Mouse (Mus musculus) cerebellum, adult 9-11 months (tissue): ENCODE data around the gene Dgkh.

Experiments used
- DNase-seq: peaks from one replicate; pipeline ENCODE4 v3.0.0; 2022

The Dgkh gene

DNA sequence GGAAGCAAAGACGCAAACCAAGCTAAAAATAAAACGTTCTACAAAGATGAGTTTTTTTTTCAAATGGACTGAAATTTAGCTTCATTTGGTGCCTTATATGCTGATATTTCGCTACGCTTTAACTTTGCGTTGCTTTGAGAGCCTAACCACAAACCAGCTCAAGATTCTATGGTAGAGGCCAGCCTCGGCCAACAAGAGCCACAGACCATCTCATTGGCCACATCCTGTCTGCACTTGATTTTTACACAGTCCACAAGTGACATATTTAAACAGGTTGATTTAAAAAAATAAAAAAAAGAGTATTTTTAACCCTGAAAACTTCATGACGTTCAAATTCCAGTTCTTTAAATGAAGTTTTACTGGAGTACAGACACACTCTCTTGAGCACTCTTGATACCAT, 16.5 kb downstream of the Dgkh start:
- no peak for DNase-seq

DNA sequence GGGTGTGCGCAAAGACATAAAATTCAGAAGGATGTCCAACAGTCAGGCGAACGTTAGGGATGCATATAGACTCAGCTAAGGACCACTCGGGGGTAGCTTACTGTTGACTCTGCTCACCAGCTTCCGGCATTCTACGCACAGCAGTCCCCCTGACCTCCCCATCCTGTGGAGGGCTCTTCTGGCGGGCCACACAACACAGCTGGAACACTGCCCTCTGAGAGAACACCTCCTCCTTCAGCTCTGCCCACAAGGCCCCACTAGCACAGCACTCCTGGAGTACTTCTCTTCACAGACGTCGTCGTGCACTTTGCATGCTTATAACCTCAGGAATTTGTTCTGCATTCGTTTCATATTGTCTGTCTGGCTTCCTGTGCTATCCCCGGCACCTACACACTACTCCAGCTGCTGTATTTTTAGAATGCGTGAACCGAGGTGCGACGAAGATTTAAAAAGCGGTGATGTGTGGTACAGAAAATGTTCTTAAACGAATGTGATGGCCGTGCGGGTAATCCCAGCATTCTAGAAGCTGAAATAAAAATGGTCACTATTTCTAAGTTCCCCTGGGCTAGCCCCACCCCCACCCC, 19.9 kb downstream of the Dgkh start:
- no peak for DNase-seq

DNA sequence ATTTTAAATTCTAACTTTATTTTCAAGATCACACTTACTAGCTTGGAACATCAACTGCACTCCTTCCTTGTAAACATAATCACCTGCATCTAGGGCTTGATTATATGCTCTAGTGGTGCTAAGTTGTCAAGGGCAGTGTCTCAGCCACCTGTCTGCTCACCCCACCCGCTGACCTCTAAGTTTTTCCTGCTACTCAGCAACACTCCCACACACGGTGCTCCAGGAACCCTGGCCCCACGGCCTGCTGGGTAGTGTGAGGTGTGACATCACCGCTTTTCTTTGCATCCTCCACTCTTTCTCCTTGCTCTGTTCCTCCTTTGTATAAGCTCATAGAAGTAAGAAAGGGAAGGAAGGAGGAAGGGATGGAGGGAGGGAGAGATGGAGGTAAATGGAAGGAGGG, 21.9 kb downstream of the Dgkh start:
- no peak for DNase-seq

DNA sequence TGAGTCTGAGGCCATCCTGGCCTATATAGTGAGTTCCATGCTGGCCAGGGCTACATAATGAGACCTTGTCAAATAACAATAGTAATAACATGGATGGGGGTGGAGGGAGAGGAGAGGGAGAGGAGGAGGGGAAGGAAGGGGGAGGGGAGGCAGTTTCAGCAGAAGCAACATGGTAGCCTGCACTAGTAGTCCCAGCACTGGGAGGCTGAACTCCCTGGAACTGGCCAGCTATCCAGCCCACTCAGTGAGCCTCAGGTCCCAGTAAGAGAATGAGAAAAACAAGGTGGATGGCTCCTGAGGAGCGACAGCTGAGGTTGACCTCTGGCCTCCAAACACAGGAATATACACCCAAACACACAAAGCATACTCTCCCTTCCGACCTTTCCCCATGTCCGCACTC, 27.0 kb downstream of the Dgkh start:
- DNase-seq = no peak

DNA sequence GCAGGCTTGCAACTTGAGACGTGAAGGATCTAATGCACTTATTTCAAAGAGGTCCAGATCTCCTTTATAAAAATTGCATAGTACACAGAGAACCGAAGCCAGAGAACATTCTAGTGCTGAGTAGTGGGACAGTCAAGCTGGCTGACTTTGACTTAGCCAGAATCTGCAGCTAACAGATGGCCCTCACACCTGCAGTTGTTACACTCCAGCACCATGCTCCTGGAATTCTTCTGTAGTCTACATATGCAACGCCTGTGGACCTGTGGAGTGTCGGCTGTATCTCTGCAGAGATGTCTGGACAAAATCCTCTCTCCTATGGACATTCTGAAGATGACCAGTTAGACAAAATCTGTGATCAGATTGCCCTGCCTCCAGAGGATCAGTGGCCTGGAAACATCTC, 28.6 kb downstream of the Dgkh start:
- no peak for DNase-seq

DNA sequence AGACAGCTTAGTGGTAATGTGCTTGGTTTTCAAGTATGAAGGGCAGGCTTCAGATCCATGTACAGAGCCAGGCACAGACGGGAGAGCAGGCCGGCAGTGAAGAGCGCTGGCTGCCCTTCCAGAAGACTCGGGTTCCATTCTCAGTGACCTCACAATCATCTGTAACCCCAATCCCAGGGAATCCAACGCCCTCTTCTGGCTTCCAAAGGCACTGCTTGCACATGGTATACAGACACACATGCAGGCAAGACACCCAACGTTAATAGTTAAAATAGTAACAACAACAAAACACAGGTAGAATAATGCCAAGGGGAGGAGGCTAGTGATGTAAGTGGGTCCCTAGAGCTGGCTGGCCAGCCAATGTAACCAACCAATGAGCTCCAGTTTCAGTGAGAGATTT, 29.2 kb downstream of the Dgkh start:
- DNase-seq = no peak

DNA sequence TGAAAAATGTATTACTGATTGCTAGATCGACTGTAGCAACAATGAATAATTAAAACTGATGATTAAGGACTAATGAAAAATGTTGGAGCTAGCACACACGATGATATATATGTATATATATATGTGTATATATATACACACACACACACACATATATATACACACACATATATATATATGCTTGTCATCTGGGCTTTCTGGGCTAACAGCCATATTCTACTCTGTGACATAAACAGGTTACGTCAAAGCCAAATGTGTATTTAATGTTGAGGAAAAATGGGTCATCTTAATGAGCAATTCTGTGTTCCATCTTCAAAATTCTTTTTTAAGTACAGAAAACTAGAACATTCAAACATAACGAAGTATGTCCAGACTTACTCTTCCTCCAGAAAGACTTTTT, 30.5 kb downstream of the Dgkh start:
- DNase-seq = no peak

DNA sequence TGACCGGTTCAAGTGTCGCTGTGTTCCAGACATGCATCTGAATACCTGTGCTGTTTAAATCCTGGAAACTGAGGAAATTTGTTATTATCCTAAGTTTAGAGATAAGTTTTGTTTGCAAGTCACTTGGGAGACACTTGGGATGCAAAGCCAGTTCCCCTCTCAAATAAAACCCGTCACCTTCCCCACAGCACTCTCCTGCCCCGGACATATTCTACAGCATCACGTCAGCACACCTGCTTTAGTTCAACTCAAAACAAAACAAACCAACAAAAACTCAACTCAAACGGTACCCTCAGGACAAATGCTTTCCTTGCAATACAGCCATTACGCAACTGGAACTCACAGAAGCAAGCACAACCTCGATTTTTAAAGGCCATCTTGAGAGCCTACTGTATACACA, 31.1 kb downstream of the Dgkh start:
- no peak for DNase-seq

DNA sequence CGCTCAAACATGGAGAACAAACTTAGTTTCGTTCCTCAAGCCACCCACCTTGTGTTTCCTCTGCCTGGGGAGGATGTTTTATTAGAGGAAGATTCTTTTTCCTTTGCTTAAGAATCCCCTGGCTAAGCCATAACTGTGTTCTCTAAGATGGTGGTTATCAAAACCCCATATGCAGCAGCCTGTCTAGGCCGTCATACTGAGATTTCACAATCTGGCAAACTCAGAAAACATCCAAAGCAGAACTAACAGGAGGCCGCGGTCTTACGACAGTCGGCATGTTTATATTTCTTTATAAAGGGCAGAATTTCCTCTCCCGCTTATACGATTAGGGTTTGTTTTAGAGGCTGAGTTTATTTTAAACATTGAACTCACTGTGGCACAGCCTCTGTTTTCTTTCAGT, 31.5 kb downstream of the Dgkh start:
- no peak for DNase-seq

DNA sequence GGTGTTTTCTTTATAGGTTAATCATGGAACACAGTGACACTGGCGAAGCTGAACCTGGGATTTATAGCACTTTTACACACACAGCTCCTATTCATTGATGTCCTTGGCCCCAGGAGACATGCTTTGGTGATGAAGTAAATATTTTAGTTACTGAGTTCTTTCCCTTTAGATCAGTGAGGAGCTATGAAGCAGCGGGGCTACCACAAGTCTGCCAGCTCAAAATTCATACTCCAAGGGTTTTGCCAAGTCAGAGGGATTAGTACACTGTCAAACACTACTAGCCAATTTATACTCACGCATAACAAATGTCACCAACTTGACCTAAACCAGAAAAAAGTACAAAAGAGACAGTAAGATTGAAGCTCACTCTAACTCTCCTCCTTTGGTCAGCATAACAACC, 32.9 kb downstream of the Dgkh start:
- DNase-seq = no peak

DNA sequence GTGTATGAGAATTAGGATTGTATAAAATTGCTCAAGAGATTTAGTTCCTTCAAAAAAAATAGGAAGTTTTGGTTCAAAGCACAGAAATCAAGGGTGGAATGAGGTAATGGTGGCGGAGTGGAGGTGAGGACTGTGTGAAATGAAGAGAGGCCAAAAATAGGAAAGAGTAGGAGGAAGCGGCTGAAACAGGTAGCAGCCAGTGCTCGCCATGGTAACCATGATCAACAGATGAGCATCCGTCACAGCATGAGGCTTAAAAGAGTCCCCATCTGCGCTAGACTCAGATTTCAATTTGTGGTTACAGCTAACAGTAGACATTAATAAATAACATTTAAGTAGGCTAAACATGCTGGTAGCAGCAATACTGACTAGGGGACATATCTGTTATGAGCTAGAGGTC, 33.4 kb downstream of the Dgkh start:
- no peak for DNase-seq

DNA sequence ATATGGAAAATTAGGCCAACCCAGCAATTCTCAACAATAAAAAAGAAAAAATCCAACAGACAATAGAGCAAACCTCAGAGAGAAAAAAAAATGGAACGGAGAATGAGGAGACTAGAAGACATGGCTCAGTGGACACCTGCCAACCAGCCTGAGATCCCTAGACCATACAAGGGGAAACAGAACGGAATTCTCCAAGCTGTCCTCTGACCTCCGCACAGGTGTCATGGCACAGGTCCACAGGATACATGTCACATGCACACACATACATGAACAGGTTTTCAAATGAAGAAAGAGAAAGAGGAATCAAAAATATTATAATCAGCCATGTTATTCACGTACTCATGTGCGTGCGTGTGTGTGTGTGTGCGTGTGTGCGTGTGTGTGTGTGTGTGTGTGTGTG, 38.5 kb downstream of the Dgkh start:
- no peak for DNase-seq

DNA sequence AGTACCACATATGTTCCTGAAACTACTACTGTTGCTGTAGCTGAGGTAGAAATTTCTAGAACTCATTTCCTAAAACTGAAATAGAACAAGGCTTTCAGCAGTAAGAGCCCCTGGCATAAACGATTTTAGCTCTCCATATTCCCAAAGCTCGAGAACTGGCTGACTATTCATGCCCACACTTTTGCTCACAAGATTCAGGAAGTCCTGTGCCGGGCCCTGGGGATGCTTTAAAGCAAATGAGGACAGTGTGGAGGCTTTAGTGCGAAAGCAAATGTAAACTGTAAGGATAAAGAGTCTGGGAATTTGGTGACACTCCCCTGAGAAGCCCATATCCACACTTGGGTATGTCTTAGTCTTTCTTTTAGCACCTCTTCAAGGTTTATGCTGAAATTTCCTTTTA, 40.0 kb downstream of the Dgkh start:
- no peak for DNase-seq

DNA sequence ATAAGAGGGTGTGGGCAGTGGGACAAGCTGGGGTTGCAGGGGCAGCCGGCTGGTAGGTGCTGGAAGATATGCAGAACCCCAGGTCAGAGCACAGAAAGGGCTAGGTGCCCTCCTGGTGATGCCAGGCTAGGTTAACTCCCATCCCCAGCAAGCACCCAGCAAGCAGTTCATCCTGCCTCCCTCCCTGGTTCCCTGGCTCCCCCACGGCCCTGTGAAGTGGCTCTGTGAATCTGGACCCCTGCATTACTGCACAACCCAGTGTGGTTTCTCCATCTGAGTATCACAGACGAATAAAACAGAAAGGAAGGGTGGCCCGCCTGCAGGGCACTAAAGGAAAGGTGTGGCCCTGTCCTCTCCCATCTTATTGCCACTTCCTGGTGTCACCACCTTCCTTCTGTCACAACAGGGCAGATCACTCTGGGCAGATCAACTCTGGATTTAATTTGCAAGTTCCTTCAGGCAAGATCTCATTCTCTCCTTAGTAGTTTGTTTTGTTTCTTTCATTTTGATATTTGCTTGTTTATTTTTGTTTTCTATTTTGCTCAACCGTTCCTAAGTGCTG, 40.6 kb downstream of the Dgkh start:
- DNase-seq = no peak

DNA sequence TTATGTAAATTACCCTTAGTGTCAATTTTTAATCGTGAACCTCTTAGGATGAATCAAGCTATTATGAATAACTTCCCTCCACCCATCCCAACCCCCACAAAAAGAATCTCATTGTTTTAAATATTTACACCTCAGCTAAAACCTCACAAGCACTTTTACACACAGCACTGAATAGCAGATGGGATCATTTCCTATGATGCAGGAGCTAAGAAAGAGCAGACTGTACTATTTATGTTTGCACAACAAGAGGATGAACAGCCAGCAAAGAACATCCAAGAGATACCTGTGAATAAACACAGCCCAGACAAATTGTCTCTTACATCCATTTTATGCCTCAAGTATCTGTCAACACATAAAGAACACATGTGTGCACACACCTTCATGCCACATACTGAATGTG, 41.7 kb downstream of the Dgkh start:
- DNase-seq = no peak

DNA sequence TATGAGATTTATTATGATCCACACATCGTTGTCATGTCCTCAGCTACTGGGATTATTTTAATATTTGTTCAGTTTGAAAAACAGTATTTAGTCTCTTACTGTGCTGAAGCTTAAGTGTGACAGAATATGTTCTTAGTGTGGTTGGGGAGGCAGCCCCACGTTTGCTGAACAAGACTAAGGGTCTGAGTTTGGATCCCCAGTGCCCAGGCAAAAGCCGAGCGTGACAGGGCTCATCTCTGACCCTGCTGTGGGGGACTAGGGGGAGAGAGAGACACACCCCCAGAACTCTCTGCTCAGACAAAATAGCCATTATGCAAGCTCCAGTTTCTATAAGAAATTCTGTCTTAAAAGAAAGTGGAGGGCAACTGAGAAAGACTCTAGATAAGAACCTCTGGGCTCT, 42.2 kb downstream of the Dgkh start:
- DNase-seq = no peak

DNA sequence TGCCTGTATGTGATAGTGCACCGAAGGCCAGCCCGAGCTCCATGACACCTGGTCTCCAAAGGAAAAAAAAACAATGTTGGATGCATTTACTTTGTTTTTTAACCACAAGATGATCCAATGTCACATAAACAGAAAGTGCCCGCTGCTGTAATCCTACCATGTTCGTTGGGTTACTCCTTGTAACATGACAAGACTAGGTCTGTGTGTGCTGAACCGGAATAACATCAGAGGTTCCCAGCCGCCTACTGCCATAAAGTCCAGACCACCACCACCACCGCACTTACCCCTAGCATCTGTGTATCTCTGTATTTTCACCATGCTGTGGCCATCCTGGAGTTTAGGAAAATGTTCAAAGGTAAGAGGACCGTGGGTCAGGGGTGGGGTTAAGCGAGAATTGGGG, 42.6 kb downstream of the Dgkh start:
- no peak for DNase-seq

DNA sequence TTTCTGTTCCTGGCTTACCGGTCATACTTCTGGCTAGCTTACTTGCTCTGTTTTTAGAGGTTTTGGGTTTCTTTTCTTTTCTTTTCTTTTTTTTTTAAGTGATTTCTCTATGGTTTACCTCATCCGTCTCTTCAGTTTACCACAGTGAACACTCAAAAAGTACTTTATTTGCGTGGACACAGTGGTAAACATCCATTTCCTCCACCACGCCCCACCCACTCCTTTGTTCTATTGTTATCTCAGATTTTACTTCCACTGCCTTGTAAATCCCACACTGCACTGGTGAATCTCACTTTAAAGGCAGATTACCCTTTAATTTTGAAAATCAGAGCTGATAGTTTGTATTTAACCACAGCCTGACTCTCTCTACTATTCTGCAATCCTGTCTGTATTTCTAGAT, 44.9 kb downstream of the Dgkh start:
- no peak for DNase-seq

DNA sequence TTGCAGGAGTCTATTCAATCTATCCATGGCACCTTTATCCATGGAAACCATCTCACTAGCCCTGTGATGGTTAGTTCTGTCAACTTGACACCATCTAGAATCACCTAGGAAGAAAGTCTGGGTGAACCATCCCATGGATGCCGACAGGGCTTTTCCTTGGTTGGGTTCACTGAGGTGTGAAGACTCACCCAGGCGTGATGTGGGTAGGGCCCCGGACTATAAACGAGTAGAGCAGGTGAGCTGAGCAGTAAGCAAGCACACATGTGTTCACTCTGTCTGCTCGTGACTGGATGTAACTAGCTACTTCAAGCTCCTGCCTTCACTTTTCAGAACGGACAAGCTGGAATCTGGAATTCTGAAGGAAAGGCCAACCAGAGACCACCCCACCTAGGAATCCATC, 45.9 kb downstream of the Dgkh start:
- DNase-seq = no peak

DNA sequence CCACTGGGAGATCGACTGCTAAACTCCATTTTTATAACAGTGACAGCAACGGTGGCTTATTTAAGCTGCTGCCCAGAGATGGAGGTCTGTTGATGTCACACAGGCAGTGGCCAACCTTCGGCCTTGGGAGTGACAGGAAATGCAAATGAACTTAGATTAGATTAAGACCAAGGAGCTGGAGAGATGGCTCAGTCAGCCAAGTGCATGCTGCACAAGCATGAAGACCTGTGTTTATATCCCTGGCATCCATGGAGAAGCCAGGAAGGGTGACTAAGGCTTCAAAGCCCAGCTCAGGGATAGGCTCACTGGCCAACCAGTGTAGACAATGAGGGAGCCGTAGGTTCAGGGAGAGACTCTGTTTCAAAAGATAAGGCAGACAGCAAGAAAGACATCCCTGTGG, 48.4 kb downstream of the Dgkh start:
- DNase-seq = no peak

DNA sequence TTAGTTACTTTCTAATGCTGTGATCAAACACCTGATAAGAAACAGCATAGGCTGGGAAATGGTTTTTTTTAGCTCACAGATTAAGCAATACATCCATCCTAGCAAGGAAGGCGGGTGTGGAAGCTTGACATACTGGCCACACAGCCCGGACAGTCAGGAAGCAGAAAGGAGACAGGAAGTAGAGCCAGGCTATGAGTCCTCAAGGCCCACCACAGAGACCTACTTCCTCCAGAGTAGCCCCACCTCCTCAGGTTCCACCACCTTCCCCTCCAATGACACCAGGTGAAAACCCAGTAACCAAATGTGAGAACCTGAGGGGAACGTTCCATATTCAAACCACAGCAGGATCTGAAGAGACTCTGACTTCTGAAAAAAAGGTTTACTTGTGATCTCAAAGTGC, 53.6 kb downstream of the Dgkh start:
- no peak for DNase-seq

DNA sequence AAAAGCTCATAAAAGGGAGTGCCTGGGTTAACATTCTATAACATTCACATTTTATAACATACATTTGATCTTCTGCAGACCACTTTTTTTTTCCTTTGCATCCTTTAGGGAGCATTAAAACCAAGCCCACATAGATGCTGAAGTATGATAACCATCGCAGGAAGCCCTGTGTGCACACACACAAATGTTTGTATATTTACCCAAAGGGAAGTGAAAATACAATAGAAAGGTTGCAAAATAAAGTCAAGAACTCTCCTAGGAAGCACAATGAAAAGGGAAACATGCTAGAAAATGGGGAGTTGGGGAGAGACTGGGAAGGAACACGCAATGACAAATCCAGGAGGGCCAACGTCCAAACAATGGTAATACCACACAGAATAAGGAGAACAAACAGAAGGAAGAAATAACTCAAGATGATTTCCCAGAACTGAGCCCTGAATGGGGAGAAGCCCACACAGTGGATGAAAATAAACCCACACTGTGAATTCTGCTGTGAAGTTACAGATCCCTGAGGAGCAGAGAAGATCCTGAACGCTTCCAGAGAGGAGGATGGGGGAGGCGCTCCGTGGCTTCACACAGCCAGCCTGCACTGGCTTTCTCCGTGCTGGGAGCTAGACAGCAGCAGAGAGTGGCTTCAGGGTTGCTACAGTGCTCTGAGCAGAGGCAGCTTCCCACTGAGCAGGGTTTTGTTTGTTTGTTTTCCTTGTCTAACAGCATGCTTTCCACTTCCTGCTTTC, 54.6 kb downstream of the Dgkh start:
- no peak for DNase-seq

DNA sequence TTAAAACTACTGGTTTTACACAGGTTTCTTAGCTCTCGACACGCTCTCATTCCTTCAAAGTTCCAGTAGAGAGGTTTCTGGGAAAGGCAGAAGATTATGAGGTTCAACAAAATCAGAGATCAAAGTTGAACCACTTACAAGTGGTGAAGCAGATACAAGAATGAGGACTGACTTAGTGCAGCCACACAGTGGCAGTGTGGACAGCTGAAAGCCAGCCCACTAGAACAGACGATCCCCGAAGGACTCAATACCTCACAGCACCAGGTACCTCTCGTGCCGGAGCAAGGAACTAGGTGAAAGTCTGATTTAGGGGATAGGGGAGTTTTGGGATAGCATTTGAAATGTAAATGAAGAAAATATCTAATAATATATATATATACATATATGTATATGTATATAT, 56.1 kb downstream of the Dgkh start:
- DNase-seq = no peak

DNA sequence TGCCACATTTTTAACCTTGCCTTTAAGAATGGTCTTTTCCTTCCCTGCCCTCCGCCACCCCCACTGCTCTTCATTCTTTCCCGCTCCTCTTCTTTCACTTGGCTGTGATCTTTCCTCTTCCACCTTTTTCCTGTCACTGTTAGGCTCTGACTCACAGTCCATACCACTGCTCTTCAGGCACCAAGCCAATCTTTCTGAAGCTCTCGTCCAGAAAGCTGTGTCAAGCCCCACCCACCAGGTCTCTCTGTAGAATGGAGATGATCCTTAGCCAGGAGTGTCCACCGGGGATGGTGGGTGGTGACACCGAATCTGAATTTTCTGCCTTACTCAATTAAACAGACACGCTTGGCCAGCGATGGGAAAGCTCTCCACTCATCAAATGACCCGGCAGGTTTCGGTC, 58.0 kb downstream of the Dgkh start:
- no peak for DNase-seq

DNA sequence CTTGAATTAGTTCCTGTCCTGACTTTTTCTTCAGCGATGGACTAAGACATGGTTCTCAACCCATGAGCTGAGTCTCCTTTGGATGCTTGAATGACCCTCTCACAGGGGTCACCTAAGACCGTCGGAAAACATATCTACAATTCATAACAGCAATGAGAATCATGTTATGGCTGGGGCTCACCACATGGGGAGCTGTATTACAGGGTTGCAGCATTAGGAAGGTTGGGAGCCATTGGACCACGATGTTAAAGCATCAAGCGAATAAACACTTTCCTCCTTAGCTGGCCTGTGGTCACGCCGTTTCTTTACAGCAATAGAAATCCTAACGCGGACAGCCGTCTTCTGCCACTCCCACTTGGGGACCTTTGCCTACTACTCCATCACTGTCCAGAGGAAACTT, 62.6 kb downstream of the Dgkh start:
- DNase-seq = no peak
